Mouse (Mus musculus) brain, embryonic 14.5 days (tissue): ENCODE measurements around the gene Vps8.

ENCODE experiments used
- CTCF ChIP-seq: fragments of 200-500 bp; IDR thresholded peaks from 2 replicates; pipeline ENCODE4 v1.5.1; 2012; ENCODE audit warnings: inconsistent platforms, mild to moderate bottlenecking, moderate library complexity, borderline replicate concordance; ENCODE audit not compliant: insufficient read depth, insufficient read length; ENCODE audit errors: extremely low read depth
- POLR2A ChIP-seq: fragments of 200-500 bp; IDR thresholded peaks from 2 replicates; pipeline ENCODE4 v1.6.1; 2012; ENCODE audit warnings: mild to moderate bottlenecking, inconsistent platforms, borderline replicate concordance; ENCODE audit not compliant: poor library complexity, insufficient read depth, insufficient read length, severe bottlenecking; ENCODE audit errors: extremely low read depth

DNA sequence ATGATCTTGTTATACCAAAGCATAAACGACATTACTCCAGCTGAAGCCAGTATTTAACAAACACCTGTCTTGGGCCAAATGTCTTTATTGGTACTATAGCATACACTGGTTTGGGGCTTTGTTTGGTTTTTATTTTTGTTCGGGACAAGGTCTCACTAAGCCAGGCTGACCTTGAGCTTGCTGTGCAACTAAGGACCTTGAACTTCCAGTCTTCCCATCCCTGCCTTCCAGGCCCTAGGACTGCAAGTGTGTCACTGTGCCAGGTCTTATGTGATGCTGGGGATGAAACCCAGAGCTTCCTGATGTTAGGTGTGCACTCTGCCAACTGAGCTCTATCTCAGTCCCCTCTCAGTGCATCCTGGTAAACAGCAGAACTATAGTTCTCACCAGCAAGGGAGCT lies 168.6 kb downstream of the Vps8 start:
- TF ChIP-seq POLR2A (no peak), CTCF (no peak)
